Mouse (Mus musculus) MEL (cell line): ENCODE data around the gene Grk2.
A peak's percentile ranks its signal among the peaks of the same experiment; 100 is the strongest.

Experiments
- CTCF ChIP-seq, 3 experiments: IDR thresholded peaks in 2 of 3; conservative IDR thresholded peaks in 1 of 3; 2 replicates each; pipeline ENCODE4 v1.5.1; 2011 to 2012; ENCODE audit warnings: low read length in 3 of 3, low read depth in 2 of 3, mild to moderate bottlenecking in 2 of 3, improper control_type of control experiment in 1 of 3, inconsistent platforms in 1 of 3, mixed read lengths in 1 of 3, moderate library complexity in 1 of 3; ENCODE audit not compliant: control insufficient read depth in 1 of 3, insufficient read depth in 1 of 3, poor library complexity in 1 of 3, severe bottlenecking in 1 of 3
- EP300 ChIP-seq, 2 experiments: IDR thresholded peaks; 2 replicates each; pipeline ENCODE4 v1.6.1; 2011; ENCODE audit warnings: improper control_type of control experiment in 2 of 2, low read length in 2 of 2, low read depth in 1 of 2, mild to moderate bottlenecking in 1 of 2
- POLR2A ChIP-seq, 2 experiments: IDR thresholded peaks; 2 replicates each; pipeline ENCODE4 v1.6.1; 2011 to 2012; ENCODE audit warnings: low read length in 2 of 2, mild to moderate bottlenecking in 2 of 2, control low read depth in 1 of 2, improper control_type of control experiment in 1 of 2, low read depth in 1 of 2, moderate library complexity in 1 of 2; ENCODE audit not compliant: control insufficient read depth in 1 of 2, insufficient read depth in 1 of 2, poor library complexity in 1 of 2
- TCF12 ChIP-seq: IDR thresholded peaks from 2 replicates; pipeline ENCODE4 v1.6.1; 2014; ENCODE audit warnings: low read depth, mild to moderate bottlenecking, inconsistent platforms, low read length, improper control_type of control experiment, moderate library complexity

- TF ChIP-seq CTCF (IDR thresholded peaks at IDR 0.05 in 2 of 3, conservative IDR thresholded peaks at IDR 0.05 in 1 of 3; ENCODE audit: control insufficient read depth in 1 of 3, insufficient read depth in 1 of 3, low read depth in 2 of 3, low read length in 3 of 3, poor library complexity in 1 of 3, severe bottlenecking in 1 of 3), result no peak
- peak; percentile 4 to 9; a peak in 1 of 4 replicates for TF ChIP-seq EP300 (IDR thresholded peaks at IDR 0.05; ENCODE audit: low read depth in 1 of 2, low read length in 2 of 2)
- TF ChIP-seq POLR2A (IDR thresholded peaks at IDR 0.05; ENCODE audit: control insufficient read depth in 1 of 2, insufficient read depth in 1 of 2, low read depth in 1 of 2, low read length in 2 of 2, poor library complexity in 1 of 2), result no peak
- no peak for TF ChIP-seq TCF12
Observed at GRCm38 (mm10) chr19:4299574-4300270, 6.3 kb downstream of the Grk2 start.
